Mouse (Mus musculus) kidney, postnatal 0 days (tissue): ENCODE data around the gene Zfyve28. TPM values are rescaled to one million over a fixed set of nuclear protein-coding genes. Genes with fewer than 3 reads are reported as not detected.
A peak's percentile ranks its signal among the peaks of the same experiment; 100 is the strongest.

Source experiments
- ATAC-seq: fragments of 200-750 bp; cut with Nextera tagmentation; replicated peaks from 2 replicates; pipeline ENCODE4 v1.8.0; 2017; ENCODE audit warnings: low read depth, moderate number of reproducible peaks, moderate TSS enrichment, moderate library complexity; ENCODE audit not compliant: low FRiP score
- DNase-seq: peaks from one replicate; pipeline ENCODE4 v3.0.0-alpha.2; 2016; ENCODE audit warnings: low spot score
- H3K27ac ChIP-seq: fragments of 300-500 bp; sonication (generic); 2 replicates; pipeline ENCODE4 v1.5.1; 2014; ENCODE audit warnings: mild to moderate bottlenecking
- H3K27me3 ChIP-seq: fragments of 300-500 bp; sonication (generic); 2 replicates; pipeline ENCODE4 v1.6.1; 2014; ENCODE audit warnings: low read length, mixed read lengths; ENCODE audit not compliant: insufficient read depth
- H3K36me3 ChIP-seq: fragments of 300-500 bp; sonication (generic); 2 replicates; pipeline ENCODE4 v1.6.1; 2014; ENCODE audit warnings: low read length, mixed read lengths; ENCODE audit not compliant: insufficient read depth
- H3K4me1 ChIP-seq: fragments of 300-500 bp; sonication (generic); replicated peaks from 2 replicates; pipeline ENCODE4 v1.6.1; 2014; ENCODE audit warnings: antibody characterized with exemption, low read length, mixed read lengths; ENCODE audit not compliant: insufficient read depth
- H3K4me2 ChIP-seq: fragments of 300-500 bp; sonication (generic); 2 replicates; pipeline ENCODE4 v1.6.1; 2014; ENCODE audit warnings: mild to moderate bottlenecking, low read length, moderate library complexity, mixed read lengths
- H3K4me3 ChIP-seq: fragments of 300-500 bp; sonication (generic); replicated peaks from 2 replicates; pipeline ENCODE4 v1.5.1; 2014; ENCODE audit warnings: low read depth, low read length
- H3K9ac ChIP-seq: fragments of 300-500 bp; sonication (generic); 2 replicates; pipeline ENCODE4 v1.6.1; 2014; ENCODE audit warnings: low read depth, low read length
- H3K9me3 ChIP-seq: fragments of 300-500 bp; sonication (generic); replicated peaks from 2 replicates; pipeline ENCODE4 v1.6.1; 2016; ENCODE audit warnings: low read length, inconsistent platforms, mixed read lengths
- CTCF ChIP-seq: IDR thresholded peaks from 2 replicates; pipeline ENCODE4 v1.5.1; 2016; ENCODE audit warnings: antibody characterized with exemption, low read depth, mild to moderate bottlenecking, moderate library complexity
- WGBS: fragments of 180-500 bp; shearing (Covaris S2); extraction: QIAGEN DNeasy Blood & Tissue Kit; methylation state at CpG from one replicate; pipeline ENCODE4 v1.1.7; 2014; 5-methylcytosine and 5-hydroxymethylcytosine counted together
- polyA plus RNA-seq: library from polyadenylated mRNA; unstranded; fragments of >200 nt; fragmentation: Nextera tagmentation; extraction: Ambion mirVana; gene quantifications from 2 replicates; pipeline ENCODE4 v1.2.1, GENCODE M21; 2015

The Zfyve28 gene
- polyA plus RNA-seq, result 0.08 and 0.14 TPM in 2 replicates

DNA sequence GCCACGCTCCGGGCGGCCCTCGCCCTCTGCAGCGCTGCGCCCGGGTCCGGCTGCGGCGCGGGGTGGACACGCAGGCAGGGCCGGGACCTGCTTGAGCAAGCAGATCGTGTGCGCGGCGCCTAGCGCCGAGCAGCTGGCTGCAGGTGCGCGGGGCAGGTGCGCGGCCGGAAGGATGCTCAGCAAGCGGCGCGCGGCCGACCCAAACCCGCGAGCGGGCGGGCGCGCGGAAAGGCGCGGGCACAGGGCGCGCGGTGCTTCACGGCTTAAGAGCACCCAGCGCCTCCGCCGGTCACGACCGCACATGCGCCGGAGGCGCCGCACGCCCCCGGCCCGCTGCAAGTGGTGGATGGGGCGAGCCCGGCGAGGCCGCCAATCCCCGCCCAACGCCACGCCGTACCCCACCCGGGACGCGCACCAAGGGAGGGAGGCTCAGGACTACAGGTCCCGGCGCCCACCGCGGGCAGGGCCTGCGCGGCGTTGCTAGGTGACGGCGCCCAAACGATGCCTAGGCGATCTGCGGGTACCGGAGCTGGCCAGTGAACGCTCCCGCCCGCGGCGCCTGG is at the start of gene Zfyve28, which contains the start of gene Cfap99:
Gene Zfyve28 (minus strand): TSS at position 296 of the 563 bp plus-strand sequence.
Gene Cfap99 (plus strand): TSS at position 447 of the 563 bp plus-strand sequence.
- no peaks in the 10 kb centered on the region for H3K36me3 ChIP-seq
- DNase-seq, result peak; percentile 61
- WGBS, result under 1% methylated on average over 72 of the region's 83 CpGs
- peak; percentile 86 for ATAC-seq
- no peak within 1 kb of the TSS for H3K27ac ChIP-seq
- peaks cover 10% of the 10 kb centered on the region for H3K4me1 ChIP-seq
- peak within 1 kb of the TSS; percentile 53 for H3K4me3 ChIP-seq
- H3K27me3 ChIP-seq, result peaks cover 33% of the 10 kb centered on the region
- H3K9ac ChIP-seq, result 0 out of 2 replicates have a peak within 1 kb of the TSS, but pooled peaks have one; percentile 27
- H3K9me3 ChIP-seq, result no peaks in the 10 kb centered on the region
- peak within 1 kb of the TSS; percentile 87 for H3K4me2 ChIP-seq
- no peak for TF ChIP-seq CTCF

DNA sequence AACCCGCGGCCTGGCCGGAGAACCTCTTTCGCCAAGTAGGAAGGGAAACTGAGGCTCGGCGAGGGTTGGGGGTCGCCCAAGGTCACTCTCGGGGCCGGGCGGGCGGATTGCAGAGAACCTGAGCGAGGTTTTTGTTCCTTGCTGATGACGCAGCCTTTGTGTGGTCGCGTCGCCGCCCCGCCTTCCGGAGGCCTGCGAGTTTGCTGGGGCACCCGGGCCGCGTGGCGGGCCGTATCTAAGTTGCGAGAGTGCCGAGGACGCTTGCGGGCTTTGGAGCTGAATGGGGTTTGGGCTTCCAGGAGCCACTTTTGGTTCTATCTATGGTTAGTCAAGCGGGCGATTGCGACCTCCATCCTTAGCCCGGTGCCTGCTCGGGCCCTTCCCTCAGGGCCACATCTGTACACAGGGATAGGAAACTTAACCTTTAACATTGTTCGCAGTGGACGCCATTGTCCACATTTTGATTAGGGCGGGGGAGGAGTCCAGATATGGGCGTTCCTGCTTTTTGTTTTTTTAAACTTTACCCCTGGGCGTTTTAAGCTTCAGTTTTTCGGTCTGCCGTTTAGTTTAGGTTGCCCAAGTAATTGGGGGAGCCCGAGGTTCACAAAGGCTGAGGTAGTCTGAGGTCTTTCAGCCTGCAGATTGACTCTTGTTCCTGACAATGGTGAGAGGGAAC is 48.7 kb upstream of the Zfyve28 start:
- WGBS, result under 1% methylated on average over 42 of the region's 42 CpGs
- Histone ChIP-seq H3K27me3 (no peaks in the 10 kb centered on the region), H3K9me3 (no peaks in the 10 kb centered on the region), H3K9ac (peak overlapping the region; percentile 99), H3K4me2 (peak overlapping the region; percentile 74), H3K4me1 (0 out of 2 replicates have a peak, but pooled peaks cover 10% of the 10 kb centered on the region), H3K27ac (peak overlapping the region; percentile 98), H3K4me3 (peak overlapping the region; percentile 98), H3K36me3 (no peaks in the 10 kb centered on the region)
- ATAC-seq (peak; percentile 53; the same call in 1 of the 2 replicates), DNase-seq (peak; percentile 71)
- no peak for TF ChIP-seq CTCF

DNA sequence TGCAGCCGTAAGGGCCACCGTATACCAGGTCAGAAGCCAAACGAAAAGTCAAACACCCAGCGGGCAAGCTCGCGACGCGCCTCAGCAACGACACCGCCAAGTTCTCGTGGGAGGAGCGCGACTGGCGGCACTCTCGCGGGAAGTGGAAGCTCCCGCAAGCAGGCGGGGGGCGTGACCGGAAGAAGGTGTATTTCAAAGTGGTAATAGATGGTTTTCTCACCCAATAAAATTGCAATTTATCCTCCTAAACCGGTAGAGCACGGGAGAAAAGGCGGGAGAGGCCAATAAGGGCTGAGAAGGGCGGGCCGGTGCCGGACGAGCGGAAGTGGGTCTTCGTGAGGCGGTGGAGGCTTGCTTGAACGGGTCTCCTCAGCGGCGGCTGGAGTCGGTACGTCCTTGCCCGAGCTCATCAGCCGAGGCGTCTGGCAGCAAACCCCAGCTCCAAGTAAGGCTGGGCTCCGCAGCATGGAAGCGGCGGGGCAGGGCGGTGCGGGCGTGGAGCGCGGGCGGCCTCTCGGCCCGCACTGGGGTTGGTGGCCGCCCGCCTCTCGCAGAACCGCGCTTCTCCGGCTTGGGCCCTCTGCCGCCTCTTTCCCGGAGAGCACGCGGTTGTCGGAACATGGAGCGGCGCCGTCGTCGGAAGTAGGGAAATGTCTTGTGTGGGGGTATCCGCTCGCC is 48.0 kb upstream of the Zfyve28 start, which contains the start of gene Rnf4:
Gene Rnf4 (plus strand): TSS at position 193 of the 678 bp plus-strand sequence.
- no peak for TF ChIP-seq CTCF
- Histone ChIP-seq H3K36me3 (no peaks in the 10 kb centered on the region), H3K9me3 (no peaks in the 10 kb centered on the region), H3K4me3 (peak within 1 kb of the TSS; percentile 98), H3K9ac (peak within 1 kb of the TSS; percentile 99), H3K27ac (peak within 1 kb of the TSS; percentile 98), H3K4me2 (peak within 1 kb of the TSS; percentile 88), H3K4me1 (0 out of 2 replicates have a peak, but pooled peaks cover 10% of the 10 kb centered on the region), H3K27me3 (no peaks in the 10 kb centered on the region)
- WGBS, result under 1% methylated on average over 66 of the region's 67 CpGs
- peak; percentile 100 for DNase-seq
- ATAC-seq, result peak; percentile 94

GRCm38 (mm10) chr5:34335539-34336096 is 47.4 kb upstream of the Zfyve28 start:
- WGBS, result 2% methylated on average over 21 of the region's 21 CpGs
- ATAC-seq (peak; percentile 71), DNase-seq (peak; percentile 54)
- Histone ChIP-seq H3K36me3 (no peaks in the 10 kb centered on the region), H3K9me3 (no peaks in the 10 kb centered on the region), H3K4me1 (0 out of 2 replicates have a peak, but pooled peaks cover 10% of the 10 kb centered on the region), H3K4me2 (peak overlapping the region; percentile 88), H3K27ac (peak overlapping the region; percentile 98), H3K27me3 (no peaks in the 10 kb centered on the region), H3K9ac (peak overlapping the region; percentile 99), H3K4me3 (peak overlapping the region; percentile 98)
- TF ChIP-seq CTCF, result no peak

- Histone ChIP-seq H3K9me3 (no peaks in the 10 kb centered on the region; the same call in 1 of the 2 replicates), H3K36me3 (no peaks in the 10 kb centered on the region), H3K4me3 (no peak overlapping the region), H3K27me3 (no peaks in the 10 kb centered on the region), H3K9ac (no peak overlapping the region), H3K27ac (no peak overlapping the region), H3K4me2 (no peak overlapping the region), H3K4me1 (0 out of 2 replicates have a peak, but pooled peaks cover 10% of the 10 kb centered on the region)
- TF ChIP-seq CTCF, result no peak
- DNase-seq (no peak), ATAC-seq (no peak)
- WGBS, result 82% methylated on average over 1 of the region's 1 CpGs
These were observed 45.8 kb upstream of the Zfyve28 start for GRCm38 (mm10) chr5:34334081-34334480.

DNA sequence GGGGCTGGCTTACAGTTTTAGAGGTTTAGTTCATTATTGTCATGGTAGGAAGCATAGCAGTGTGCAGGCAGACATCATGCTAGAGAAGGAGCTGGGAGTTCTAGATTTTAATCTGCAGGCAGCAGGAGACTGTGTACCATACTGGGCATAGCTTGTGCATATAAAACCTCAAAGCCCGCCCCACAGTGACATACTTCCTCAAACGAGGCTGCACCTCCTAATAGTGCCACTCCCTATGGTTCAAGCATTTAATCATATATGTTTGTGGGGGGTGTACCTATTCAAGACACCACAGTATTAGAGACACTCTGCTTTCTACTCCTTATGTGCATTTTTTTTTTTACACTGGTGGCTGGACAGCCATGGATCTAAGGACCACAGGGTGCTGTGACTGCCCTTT is 41.9 kb upstream of the Zfyve28 start:
- ATAC-seq (no peak), DNase-seq (no peak)
- Histone ChIP-seq H3K9ac (no peak overlapping the region), H3K36me3 (no peaks in the 10 kb centered on the region), H3K4me1 (peaks cover 4% of the 10 kb centered on the region; the same call in 1 of the 2 replicates), H3K4me3 (no peak overlapping the region), H3K27me3 (no peaks in the 10 kb centered on the region), H3K27ac (no peak overlapping the region), H3K9me3 (no peaks in the 10 kb centered on the region; the same call in 1 of the 2 replicates), H3K4me2 (no peak overlapping the region)
- 93% methylated on average over 2 of the region's 2 CpGs for WGBS
- no peak for TF ChIP-seq CTCF
